Mouse (Mus musculus) heart, embryonic 14.5 days (tissue): ENCODE measurements around the gene Cd2ap. TPM values are rescaled to one million over a fixed set of nuclear protein-coding genes. Genes with fewer than 3 reads are reported as not detected.
A peak's percentile ranks its signal among the peaks of the same experiment; 100 is the strongest.

Source experiments
- ATAC-seq: fragments of 200-750 bp; cut with Nextera tagmentation; 2 replicates; pipeline ENCODE4 v1.8.0; 2017; ENCODE audit warnings: low read depth, moderate TSS enrichment; ENCODE audit not compliant: insufficient number of reproducible peaks, insufficient read depth, low FRiP score
- H3K27ac ChIP-seq, 2 experiments: fragments of 200-500 bp in 1 of 2; fragments of 300-500 bp in 1 of 2; sonication (generic) in 1 of 2; replicated peaks in 1 of 2; 2 replicates each; pipeline ENCODE4 v1.5.1; 2012 to 2014; ENCODE audit warnings: low read depth in 2 of 2, low read length in 2 of 2, control low read depth in 1 of 2, mild to moderate bottlenecking in 1 of 2, mixed read lengths in 1 of 2; ENCODE audit not compliant: control insufficient read depth in 1 of 2, insufficient read depth in 1 of 2
- H3K27me3 ChIP-seq: fragments of 300-500 bp; sonication (generic); 2 replicates; pipeline ENCODE4 v1.6.1; 2014; ENCODE audit warnings: mild to moderate bottlenecking, low read length, control low read depth; ENCODE audit not compliant: control insufficient read depth, insufficient read depth
- H3K36me3 ChIP-seq: fragments of 300-500 bp; sonication (generic); 2 replicates; pipeline ENCODE4 v1.6.1; 2014; ENCODE audit warnings: mild to moderate bottlenecking, control low read depth, low read length, mixed read lengths; ENCODE audit not compliant: control insufficient read depth, insufficient read depth
- H3K4me1 ChIP-seq, 2 experiments: fragments of 200-500 bp in 1 of 2; fragments of 300-500 bp in 1 of 2; sonication (generic) in 1 of 2; 2 replicates each; pipeline ENCODE4 v1.6.1; 2012 to 2014; ENCODE audit warnings: low read length in 2 of 2, control low read depth in 1 of 2, mixed read lengths in 1 of 2; ENCODE audit not compliant: control insufficient read depth in 2 of 2, insufficient read depth in 2 of 2
- H3K4me2 ChIP-seq: fragments of 300-500 bp; sonication (generic); 2 replicates; pipeline ENCODE4 v1.6.1; 2014; ENCODE audit warnings: mild to moderate bottlenecking, low read length
- H3K4me3 ChIP-seq, 2 experiments: fragments of 200-500 bp in 1 of 2; fragments of 300-500 bp in 1 of 2; sonication (generic) in 1 of 2; 2 replicates each; pipeline ENCODE4 v1.5.1; 2012 to 2014; ENCODE audit warnings: low read length in 2 of 2, mild to moderate bottlenecking in 2 of 2, control low read depth in 1 of 2, low read depth in 1 of 2, moderate library complexity in 1 of 2; ENCODE audit not compliant: control insufficient read depth in 1 of 2, insufficient read depth in 1 of 2
- H3K9ac ChIP-seq: fragments of 300-500 bp; sonication (generic); 2 replicates; pipeline ENCODE4 v1.6.1; 2014; ENCODE audit warnings: mild to moderate bottlenecking, low read length
- H3K9me3 ChIP-seq: fragments of 300-500 bp; sonication (generic); 2 replicates; pipeline ENCODE4 v1.6.1; 2016; ENCODE audit warnings: low read length, control low read depth; ENCODE audit not compliant: control insufficient read depth
- WGBS: fragments of 180-500 bp; shearing (Covaris S2); extraction: QIAGEN DNeasy Blood & Tissue Kit; methylation state at CpG from one replicate; pipeline ENCODE4 v1.1.7; 2014; 5-methylcytosine and 5-hydroxymethylcytosine counted together
- polyA plus RNA-seq: library from polyadenylated mRNA; unstranded; fragments of >200 nt; fragmentation: Nextera tagmentation; extraction: Ambion mirVana; gene quantifications from 2 replicates; pipeline ENCODE4 v1.2.1, GENCODE M21; 2014

Gene Cd2ap
- polyA plus RNA-seq, 1 experiment from 2014 or later = 26.1 TPM

DNA sequence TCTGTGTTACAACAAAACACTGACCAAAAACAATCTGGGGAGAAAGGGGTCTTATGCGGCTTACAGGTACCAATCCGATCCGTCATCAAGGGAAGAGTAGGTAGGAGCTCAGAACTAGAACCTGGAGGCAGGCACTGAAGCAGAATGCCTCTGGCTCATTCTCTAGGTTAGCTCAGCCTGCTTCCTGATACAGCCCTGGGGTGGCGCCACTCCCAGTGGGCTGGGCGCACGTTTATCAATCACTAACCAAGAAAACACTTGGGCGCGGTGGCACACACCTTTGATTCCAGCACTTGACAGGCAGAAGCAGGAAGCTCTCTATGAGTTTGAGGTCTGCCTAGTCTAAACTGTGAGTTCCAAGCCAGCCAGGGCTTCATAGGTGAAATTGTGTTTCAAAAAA, 7.3 kb upstream of the Cd2ap start:
- no peaks in the 10 kb centered on the region for H3K27me3 ChIP-seq
- H3K4me1 ChIP-seq = peaks cover 19 to 24% of the 10 kb centered on the region in 2 experiments
- H3K4me3 ChIP-seq = no peak overlapping the region
- H3K9ac ChIP-seq = no peak overlapping the region
- H3K36me3 ChIP-seq = no peaks in the 10 kb centered on the region
- H3K9me3 ChIP-seq = no peaks in the 10 kb centered on the region
- H3K27ac ChIP-seq = peak overlapping the region in 1 of 2 experiments; percentile 53; a peak in 1 of 4 replicates
- ATAC-seq = no peak
- WGBS = 85% methylated on average over 8 of the region's 8 CpGs
- H3K4me2 ChIP-seq = no peak overlapping the region

DNA sequence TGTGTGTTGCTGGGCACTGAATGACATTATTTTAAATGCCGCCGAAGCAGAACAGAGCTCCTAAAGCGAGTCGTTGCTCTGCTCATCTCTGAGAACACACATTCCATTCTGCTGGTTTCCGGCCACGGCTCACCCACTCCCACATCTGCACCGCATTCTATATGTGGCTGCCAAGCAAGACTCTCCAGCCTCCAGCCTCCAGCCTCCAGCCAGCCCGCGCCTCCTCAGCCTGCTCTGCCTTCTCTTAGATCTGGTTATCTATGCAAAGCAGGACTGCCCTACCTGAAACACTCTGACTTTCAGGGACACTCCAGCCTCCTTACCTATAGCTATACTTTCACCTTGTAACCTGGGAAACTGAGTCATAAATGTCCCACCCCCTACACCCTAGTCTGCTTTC, 6.8 kb upstream of the Cd2ap start:
- H3K27me3 ChIP-seq = no peaks in the 10 kb centered on the region
- H3K4me3 ChIP-seq = no peak overlapping the region
- no peak for ATAC-seq
- H3K4me1 ChIP-seq = peaks cover 19 to 24% of the 10 kb centered on the region in 2 experiments
- peak overlapping the region in 1 of 2 experiments; percentile 53; a peak in 1 of 4 replicates for H3K27ac ChIP-seq
- no peaks in the 10 kb centered on the region for H3K9me3 ChIP-seq
- H3K4me2 ChIP-seq = no peak overlapping the region
- WGBS = 27% methylated on average over 9 of the region's 9 CpGs
- H3K36me3 ChIP-seq = no peaks in the 10 kb centered on the region
- no peak overlapping the region for H3K9ac ChIP-seq

GRCm38 (mm10) chr17:42882873-42883272, 6.4 kb upstream of the Cd2ap start:
- peak overlapping the region in 1 of 2 experiments; percentile 53; a peak in 1 of 4 replicates for H3K27ac ChIP-seq
- H3K27me3 ChIP-seq = no peaks in the 10 kb centered on the region
- no peaks in the 10 kb centered on the region for H3K36me3 ChIP-seq
- no peak overlapping the region for H3K9ac ChIP-seq
- H3K9me3 ChIP-seq = no peaks in the 10 kb centered on the region
- 74% methylated on average over 1 of the region's 1 CpGs for WGBS
- no peak overlapping the region for H3K4me2 ChIP-seq
- H3K4me1 ChIP-seq = peaks cover 19 to 24% of the 10 kb centered on the region in 2 experiments
- no peak for ATAC-seq
- H3K4me3 ChIP-seq = no peak overlapping the region

GRCm38 (mm10) chr17:42876904-42877425, 500 bp upstream of the Cd2ap start:
- peak overlapping the region; percentile 92 for H3K9ac ChIP-seq
- no peaks in the 10 kb centered on the region for H3K27me3 ChIP-seq
- 28% methylated on average over 13 of the region's 13 CpGs for WGBS
- H3K36me3 ChIP-seq = no peaks in the 10 kb centered on the region
- peak overlapping the region; percentile 68 to 73 for H3K4me3 ChIP-seq
- ATAC-seq = no peak
- peak overlapping the region; percentile 53 to 91; a peak in 3 of 4 replicates for H3K27ac ChIP-seq
- H3K4me1 ChIP-seq = peaks cover 2 to 18% of the 10 kb centered on the region in 2 experiments; a peak in 3 of 4 replicates
- peak overlapping the region; percentile 82 for H3K4me2 ChIP-seq
- no peaks in the 10 kb centered on the region for H3K9me3 ChIP-seq

DNA sequence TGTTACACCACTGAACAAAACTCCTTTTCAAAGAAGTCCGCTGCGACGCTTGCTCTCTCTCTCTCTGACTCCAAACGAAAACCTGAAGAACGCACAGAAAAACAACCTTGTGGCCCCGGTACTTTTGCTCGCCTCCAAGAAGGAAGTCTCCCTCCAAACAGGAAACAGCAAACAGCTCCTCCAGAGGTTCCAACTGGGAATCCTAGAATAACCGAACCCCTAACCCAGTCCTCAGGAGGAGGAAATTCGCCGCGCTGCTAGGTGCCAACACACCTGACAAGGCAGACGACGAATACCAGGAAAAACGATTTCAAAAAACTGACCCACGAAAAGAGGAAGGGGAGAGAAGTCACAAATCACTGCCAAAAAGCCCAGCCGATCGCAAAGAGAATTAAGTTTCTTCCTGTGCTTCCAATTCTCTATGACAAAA, 879 bp downstream of the Cd2ap start:
- Histone ChIP-seq H3K36me3 (no peaks in the 10 kb centered on the region), H3K4me1 (peaks cover 2 to 22% of the 10 kb centered on the region in 2 experiments; a peak in 3 of 4 replicates), H3K9ac (peak overlapping the region; percentile 92), H3K27ac (peak overlapping the region; percentile 72 to 91), H3K27me3 (no peaks in the 10 kb centered on the region), H3K9me3 (no peaks in the 10 kb centered on the region), H3K4me3 (peak overlapping the region; percentile 68 to 73), H3K4me2 (peak overlapping the region; percentile 82)
- ATAC-seq = no peak
- under 1% methylated on average over 17 of the region's 17 CpGs for WGBS

- peak overlapping the region in 1 of 2 experiments; percentile 91; a peak in 2 of 4 replicates for H3K27ac ChIP-seq
- H3K4me3 ChIP-seq = peak overlapping the region; percentile 68 to 73; a peak in 3 of 4 replicates
- peak overlapping the region; percentile 82 for H3K4me2 ChIP-seq
- ATAC-seq = no peak
- H3K36me3 ChIP-seq = no peaks in the 10 kb centered on the region
- peak overlapping the region; percentile 92 for H3K9ac ChIP-seq
- H3K9me3 ChIP-seq = no peaks in the 10 kb centered on the region
- H3K4me1 ChIP-seq = peaks cover 2 to 22% of the 10 kb centered on the region in 2 experiments; a peak in 3 of 4 replicates
- WGBS = 23% methylated on average over 6 of the region's 6 CpGs
- no peaks in the 10 kb centered on the region for H3K27me3 ChIP-seq
Observed at GRCm38 (mm10) chr17:42875015-42875414, 1.4 kb downstream of the Cd2ap start.

DNA sequence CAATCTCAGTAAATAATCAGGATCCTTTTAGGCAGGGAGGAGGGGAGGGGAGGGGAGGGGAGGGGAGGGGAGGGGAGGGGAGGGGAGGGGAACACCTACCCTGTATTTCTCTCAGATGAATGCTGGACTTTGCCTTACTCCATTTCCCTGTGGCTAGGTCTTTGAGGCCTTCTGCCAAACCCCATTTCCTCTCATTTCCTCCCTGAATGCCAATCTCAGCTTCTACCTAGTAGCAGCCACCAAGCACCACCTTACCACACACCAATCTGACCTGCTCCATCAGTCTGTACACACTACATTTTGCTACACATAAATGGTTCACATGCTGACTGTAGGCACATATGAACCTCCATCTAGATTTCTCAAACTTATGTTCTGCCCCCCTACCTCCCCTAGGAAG, 6.0 kb downstream of the Cd2ap start:
- Histone ChIP-seq H3K9ac (no peak overlapping the region), H3K36me3 (no peaks in the 10 kb centered on the region), H3K27me3 (no peaks in the 10 kb centered on the region), H3K4me1 (peaks cover 0 to 19% of the 10 kb centered on the region in 2 experiments; a peak in 2 of 4 replicates), H3K4me3 (no peak overlapping the region), H3K9me3 (no peaks in the 10 kb centered on the region), H3K27ac (no peak overlapping the region), H3K4me2 (no peak overlapping the region)
- ATAC-seq = no peak

GRCm38 (mm10) chr17:42863186-42863585, 13.3 kb downstream of the Cd2ap start:
- no peaks in the 10 kb centered on the region for H3K27me3 ChIP-seq
- no peak overlapping the region for H3K27ac ChIP-seq
- H3K4me2 ChIP-seq = no peak overlapping the region
- no peak for ATAC-seq
- no peaks in the 10 kb centered on the region for H3K36me3 ChIP-seq
- no peaks in the 10 kb centered on the region; a peak in 1 of 4 replicates for H3K4me1 ChIP-seq
- no peaks in the 10 kb centered on the region for H3K9me3 ChIP-seq
- H3K4me3 ChIP-seq = no peak overlapping the region
- 83% methylated on average over 3 of the region's 3 CpGs for WGBS
- H3K9ac ChIP-seq = no peak overlapping the region
